Mouse (Mus musculus): ENCODE measurements around the gene Gpr179.
"Not testable (repeated sequence)": the region's sequence is repeated elsewhere in the genome, so short reads cannot be mapped to it uniquely, and the experiment has no call there.

Gene Gpr179

GRCm38 (mm10) chr11:97321894-97322600 is 29.8 kb downstream of the Gpr179 start:
- DNase-seq (ENCODE audit: low read depth, low spot score), result not testable (repeated sequence)

DNA sequence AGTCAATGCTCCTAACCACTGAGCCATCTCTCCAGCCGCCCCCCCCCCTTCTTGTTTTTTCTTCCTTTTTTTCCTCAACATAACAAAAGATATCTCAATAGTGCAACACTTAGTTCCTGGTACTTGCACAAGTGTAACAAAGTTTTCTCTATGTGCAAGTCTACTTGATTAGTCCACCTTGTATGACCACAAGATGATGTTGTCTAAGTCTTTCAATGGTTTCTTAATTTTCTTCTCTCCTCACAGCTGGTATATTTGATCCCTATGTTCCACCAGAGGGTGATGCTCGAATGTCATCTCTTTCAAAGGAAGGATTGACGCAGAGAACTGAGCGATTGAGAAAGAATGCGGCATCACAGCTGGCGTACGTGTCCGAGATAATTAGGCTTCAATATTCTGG is 30.7 kb downstream of the Gpr179 start:
- no peak for DNase-seq (ENCODE audit: low read depth, low spot score)

DNA sequence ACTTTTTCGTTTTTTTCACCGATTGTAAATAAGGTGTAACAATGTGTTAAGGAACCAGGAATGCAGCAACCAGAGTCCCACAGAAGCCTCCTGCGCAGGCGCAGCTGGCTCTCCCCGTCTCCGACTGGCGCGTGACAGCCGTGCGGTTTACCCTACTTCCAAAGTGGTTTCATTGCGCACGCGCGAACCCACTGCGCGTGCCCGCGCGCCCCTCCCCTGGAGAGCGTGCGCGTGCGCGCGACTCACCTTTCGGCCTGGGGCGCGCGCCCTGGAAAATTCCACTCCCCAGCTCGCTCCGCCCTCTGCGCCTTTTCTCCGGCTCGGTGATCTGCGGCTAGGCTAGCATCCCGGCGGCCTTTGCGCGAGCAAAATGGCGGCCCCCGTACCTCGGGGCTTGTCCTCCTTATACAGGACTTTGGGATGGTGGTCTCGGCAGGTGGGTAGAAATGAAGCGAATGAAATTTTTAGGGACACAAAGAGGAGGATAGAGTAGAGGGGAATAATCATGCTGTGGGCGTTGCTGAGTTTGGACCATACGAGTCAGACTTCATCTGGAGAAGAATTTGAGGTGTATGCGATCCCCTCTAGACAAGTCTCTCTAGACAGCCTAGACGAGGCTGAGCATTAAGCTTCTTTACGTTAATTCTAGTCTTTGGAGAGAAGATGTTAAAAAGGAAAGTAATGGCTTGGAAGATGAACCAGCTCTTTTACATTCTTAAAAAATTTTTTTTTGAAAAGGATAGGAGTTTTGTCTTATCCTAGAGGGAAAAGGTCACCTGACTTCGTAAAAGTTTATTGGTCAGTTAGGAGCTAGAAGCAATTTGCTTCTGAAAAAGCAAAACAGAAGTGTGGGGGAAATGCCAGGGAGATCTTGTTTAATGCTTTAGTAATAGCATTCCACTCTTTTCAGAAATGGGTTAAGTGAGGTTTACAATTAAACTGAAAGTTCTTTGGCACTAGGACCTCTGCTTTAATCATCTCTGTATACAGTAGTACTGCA is 36.1 kb downstream of the Gpr179 start, which contains the start of gene Mrpl45:
TSS of gene Mrpl45 (plus strand) at position 213 of the 1,000 bp plus-strand sequence.
- peak; percentile 99 for DNase-seq (ENCODE audit: low read depth, low spot score)

DNA sequence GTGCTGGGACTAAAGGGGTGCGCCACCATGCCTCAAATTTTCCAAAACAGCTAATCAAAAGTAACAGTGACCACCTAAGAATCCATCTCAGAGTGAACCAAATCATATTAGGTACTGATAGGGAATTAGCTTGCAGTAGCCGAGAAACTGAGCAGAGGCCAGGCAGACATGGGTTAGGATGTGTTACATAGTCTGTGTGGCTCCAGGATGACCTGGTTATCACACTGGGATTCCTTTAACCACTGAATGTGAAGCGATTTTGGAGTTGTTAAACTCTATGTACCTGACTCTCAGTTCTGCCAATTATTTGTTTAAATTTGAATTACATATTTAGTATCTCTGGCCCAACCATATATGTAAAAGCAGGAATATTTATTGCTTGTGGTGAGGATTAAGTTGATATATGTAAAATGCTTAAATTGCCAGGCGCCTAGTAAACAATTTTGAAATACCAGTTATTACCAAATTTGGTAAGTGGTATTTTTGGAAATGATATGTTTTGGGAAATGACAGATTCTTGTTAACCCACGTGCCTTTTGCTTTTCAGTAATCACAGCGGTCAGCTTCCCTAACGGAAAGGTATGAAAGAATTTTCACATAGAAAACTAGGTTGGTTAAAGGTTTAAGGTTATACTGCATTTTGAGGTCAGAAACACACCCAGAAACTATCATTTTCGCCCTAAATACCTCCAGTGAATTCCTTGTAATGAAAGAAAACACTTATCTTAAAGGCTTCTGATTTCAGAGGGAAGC is 37.0 kb downstream of the Gpr179 start:
- no peak for DNase-seq (ENCODE audit: low read depth, low spot score)

- DNase-seq (ENCODE audit: low read depth, low spot score), result no peak
Observed at GRCm38 (mm10) chr11:97314110-97314509, 37.8 kb downstream of the Gpr179 start.

- not testable (repeated sequence) for DNase-seq (ENCODE audit: low read depth, low spot score)
Observed at GRCm38 (mm10) chr11:97312871-97313270, 39.0 kb downstream of the Gpr179 start.

DNA sequence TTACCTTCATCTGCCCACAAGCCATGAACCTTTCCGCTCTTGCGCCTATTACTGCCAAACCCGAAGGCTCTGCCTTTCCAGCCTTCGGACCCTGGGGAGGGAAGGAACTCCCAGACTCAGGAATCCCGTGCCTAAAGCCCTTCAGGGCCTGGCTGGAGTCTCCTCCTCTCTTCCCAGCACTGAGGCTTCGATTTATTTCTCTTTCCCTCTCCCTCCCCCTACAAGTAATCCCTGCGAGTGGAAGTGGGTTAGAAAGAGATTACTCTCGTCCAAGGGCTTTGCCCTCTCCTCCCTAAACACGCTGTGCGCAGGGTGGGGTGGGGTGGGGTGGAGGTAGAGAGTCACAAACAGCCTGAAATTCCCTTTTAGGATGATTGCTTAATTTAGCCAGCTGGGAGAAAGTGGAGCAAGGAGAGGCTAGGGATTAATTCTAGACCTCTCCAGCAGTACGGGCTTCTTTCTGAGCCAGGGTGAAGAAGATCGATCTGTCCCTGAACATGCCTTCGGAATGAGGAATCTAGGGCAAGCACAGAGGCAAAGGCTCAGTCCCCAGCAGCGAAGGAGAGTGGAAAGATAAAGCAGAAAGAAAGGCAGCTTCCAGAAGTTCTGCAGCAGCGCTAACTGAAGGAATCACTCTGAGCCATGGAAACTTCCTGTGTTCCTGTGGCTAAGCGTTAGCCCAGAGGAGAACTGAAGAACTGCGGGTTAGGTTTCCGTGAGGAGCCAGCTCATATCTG is 40.8 kb downstream of the Gpr179 start:
- peak; percentile 82 for DNase-seq (ENCODE audit: low read depth, low spot score)

- peak; percentile 71 for DNase-seq (ENCODE audit: low read depth, low spot score)
Observed at GRCm38 (mm10) chr11:97309911-97310571, 41.8 kb downstream of the Gpr179 start.

- no peak for DNase-seq (ENCODE audit: low read depth, low spot score)
Observed at GRCm38 (mm10) chr11:97309451-97309836, 42.4 kb downstream of the Gpr179 start.

DNA sequence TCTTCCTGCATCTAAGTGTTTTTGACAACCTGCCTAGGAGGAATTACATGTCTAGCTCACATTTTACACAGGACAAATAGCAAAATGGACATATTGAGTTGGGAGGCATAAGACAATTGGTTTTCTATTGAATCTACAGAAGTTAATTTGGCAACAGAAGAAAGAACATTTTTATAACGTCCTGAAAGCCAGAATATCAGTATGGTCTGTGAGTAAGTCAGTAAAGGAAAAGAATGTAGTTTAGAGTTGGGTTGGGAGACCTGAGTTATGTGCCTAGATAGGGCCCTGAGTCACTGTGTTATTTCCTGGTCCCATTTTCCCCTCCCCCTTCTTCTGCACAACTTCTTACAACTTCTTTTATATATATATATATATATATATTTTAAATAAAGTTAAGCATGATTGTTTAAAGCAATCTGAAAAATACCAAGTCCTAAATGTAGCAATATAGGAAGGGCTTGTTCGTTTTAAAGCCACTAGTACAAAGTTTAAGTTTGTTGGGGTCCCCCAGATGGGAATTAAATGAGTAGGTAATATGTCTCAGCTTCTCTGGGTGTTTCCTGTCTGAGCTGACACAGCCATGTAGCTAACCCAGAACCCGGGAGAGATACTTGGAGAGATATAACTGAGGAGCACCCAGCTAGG is 42.9 kb downstream of the Gpr179 start:
- DNase-seq (ENCODE audit: low read depth, low spot score), result no peak

DNA sequence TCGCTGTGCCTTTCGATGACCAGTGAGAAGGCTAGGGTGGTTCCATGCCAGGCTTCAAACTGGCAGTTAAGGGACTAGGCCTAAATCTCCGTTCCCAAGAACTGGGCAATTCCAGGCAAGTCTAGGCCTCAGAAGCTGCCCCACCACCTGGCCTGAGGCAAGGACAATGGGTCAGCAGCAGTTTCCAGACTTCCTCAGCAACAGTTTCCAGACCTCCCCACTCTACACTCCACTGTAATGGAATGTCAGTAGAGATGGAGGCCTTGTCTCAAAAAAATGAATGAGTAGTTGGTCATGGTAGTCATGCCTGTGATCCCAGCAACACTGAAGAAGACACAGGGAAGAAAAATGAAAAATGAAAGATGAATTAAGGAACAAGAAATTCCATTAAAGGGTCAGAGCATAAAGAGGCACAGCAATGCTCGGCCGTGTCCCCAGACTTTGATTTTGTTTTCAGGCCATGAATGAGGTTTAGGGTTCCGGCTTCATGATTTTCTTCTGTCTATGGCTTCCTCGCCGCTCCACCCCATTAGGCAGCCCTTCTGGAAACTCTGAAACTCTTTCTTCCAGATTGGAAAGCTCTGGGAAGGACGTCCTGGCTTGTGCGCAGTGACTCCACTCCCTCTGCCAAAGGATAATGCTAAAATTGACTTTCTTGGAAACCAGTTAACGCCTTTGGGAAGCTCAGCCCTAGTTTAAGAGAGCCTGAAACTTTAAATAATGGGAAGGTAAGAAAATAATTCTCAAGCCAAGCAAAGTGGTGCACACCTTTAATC is 44.4 kb downstream of the Gpr179 start:
- no peak for DNase-seq (ENCODE audit: low read depth, low spot score)

GRCm38 (mm10) chr11:97304631-97305030 is 47.2 kb downstream of the Gpr179 start:
- DNase-seq (ENCODE audit: low read depth, low spot score), result no peak

GRCm38 (mm10) chr11:97302231-97302781 is 49.6 kb downstream of the Gpr179 start:
- no peak for DNase-seq (ENCODE audit: low read depth, low spot score)

- no peak for DNase-seq (ENCODE audit: low read depth, low spot score)
Observed at GRCm38 (mm10) chr11:97301406-97301805, 50.5 kb downstream of the Gpr179 start.

DNA sequence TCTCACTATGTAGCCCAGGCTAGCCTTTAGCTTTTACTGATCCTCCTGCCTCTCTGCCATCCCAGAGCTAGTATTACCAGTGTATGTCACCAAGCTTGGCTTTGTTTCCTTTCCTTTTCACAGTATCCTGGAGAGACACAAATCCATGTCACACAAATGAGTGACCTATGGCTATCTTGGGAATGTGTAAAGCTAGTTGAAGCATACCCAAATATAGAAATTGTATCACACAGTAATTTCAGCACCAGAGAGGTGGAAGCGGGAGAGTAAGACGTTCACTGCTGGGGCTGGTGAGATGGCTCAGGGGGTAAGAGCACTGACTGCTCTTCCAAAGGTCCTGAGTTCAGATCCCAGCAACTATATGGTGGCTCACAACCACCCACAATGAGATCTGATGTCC is 51.9 kb downstream of the Gpr179 start:
- no peak for DNase-seq (ENCODE audit: low read depth, low spot score)

DNA sequence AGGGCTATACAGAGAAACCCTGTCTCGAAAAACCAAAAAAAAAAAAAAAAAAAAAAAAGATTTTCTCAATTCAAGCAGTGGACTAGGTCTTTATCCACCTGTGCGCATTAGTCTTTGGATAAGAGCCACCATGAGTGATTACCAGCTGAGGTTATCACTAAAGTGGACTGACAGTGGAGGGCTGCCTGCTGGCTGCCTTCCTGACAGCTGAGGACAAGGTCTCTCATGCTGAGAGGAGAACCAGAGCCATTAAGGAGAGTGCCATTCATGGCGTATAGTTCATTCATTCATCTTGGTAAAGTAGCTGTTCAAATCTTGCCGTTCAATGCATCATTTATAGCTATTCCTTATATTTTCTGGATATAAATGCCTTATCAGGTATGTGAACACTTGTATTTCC is 55.3 kb downstream of the Gpr179 start:
- DNase-seq (ENCODE audit: low read depth, low spot score), result no peak

GRCm38 (mm10) chr11:97292731-97293130 is 59.1 kb downstream of the Gpr179 start:
- no peak for DNase-seq (ENCODE audit: low read depth, low spot score)

DNA sequence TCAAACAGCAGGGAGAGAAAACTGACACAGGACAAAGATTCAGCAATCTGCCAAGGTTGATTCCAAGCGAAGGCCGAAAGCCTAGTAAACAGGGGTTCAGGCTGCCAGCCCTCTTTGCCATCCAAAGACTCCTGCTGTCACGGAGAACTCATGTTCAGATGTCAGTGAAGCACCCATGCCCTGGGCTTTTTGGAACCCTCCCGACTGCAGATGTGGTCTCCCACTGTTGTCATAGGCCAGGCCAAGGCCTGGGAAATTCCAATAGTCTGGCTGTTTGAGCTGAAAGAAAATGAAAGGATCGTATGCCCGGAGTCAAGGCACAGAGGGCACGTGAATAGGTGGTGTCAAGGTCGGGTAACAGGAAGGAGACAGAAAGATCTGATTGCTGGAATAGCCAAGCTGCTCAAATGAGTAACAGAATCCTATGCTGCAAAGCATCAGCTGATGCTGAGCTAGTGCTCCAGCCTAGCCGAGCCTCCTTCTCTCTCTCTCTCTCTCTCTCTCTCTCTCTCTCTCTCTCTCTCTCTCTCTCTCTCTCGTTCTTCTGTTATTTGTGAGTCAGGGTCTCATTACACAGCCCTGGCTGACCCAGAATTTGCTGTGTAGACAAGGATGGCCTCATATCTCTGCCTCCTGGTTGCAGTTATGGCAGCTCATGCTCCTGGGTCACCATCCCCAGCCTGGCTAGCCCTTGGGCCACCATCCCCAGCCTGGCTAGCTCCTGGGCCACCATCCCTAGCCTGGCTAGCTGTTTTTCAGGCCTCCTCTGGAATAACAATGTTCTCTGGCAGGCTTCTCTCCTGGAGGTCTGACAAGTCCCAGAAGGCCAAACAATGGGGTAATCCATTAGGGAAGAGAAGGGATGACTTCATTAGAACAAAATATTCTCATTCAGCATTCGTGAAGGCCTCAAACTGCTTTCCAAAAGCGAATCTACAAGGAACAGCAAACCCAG is 62.3 kb downstream of the Gpr179 start:
- no peak for DNase-seq (ENCODE audit: low read depth, low spot score)
